Mouse (Mus musculus) urinary bladder, postnatal 36 days (tissue): ENCODE measurements around the gene C2cd2l.
"Not testable (repeated sequence)": the region's sequence is repeated elsewhere in the genome, so short reads cannot be mapped to it uniquely, and the experiment has no call there.

Source experiments
- DNase-seq, 2 experiments: peaks; one replicate each; pipeline ENCODE4 v3.0.0; 2022; ENCODE audit warnings: low spot score in 2 of 2, mixed read lengths in 1 of 2

Gene C2cd2l

DNA sequence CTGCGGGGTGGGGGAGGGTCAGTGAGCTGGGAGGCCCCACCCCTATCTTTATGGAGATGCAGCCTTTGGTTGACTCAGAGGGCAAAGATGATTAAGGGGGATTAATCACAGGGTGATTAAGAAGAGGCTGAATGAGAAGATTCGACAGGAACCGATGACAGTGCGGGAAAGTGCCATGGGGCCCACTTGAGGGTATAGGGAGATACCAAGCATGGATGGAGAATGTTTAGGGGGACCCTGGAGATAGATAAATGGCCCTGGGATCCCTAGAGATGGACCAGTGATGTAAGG lies 5.9 kb downstream of the C2cd2l start:
- DNase-seq = no peak

DNA sequence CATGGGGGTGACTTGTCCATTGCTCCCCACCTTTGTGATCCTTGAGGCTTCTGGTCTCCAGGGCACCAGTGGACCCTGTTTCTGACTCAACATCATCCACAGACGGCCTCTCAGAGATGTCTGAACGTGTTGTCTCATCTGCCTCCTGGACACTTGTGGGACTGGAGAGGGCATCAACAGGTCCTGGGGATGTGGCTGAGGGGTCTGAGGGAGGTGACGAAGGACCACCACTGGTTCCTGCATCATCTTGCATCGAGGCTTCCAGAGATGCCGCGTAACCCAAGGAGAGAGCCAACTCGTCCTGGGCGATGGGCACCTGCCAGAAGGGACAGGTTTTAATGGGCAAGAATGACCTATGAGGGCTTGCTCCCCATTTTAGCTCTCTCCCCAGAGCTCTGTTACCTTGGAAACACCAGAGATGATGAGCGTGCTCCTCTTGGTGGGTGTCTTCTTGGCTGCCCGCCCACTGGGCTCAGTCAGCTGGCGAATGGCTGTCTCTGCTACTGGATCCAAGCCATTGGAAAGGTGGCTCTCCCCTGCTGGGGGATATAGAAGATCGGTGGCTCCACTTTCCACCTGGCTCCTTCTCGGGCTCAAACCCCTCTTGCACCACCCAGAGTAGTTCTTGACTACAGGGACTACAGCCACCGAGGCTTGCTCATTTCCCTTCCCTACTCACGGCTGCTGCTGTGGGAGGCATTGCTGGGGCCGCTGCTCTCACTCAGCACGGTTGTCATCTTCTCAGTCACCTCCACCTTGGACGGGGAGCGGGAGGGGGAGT lies 6.4 kb downstream of the C2cd2l start:
- no peak for DNase-seq

DNA sequence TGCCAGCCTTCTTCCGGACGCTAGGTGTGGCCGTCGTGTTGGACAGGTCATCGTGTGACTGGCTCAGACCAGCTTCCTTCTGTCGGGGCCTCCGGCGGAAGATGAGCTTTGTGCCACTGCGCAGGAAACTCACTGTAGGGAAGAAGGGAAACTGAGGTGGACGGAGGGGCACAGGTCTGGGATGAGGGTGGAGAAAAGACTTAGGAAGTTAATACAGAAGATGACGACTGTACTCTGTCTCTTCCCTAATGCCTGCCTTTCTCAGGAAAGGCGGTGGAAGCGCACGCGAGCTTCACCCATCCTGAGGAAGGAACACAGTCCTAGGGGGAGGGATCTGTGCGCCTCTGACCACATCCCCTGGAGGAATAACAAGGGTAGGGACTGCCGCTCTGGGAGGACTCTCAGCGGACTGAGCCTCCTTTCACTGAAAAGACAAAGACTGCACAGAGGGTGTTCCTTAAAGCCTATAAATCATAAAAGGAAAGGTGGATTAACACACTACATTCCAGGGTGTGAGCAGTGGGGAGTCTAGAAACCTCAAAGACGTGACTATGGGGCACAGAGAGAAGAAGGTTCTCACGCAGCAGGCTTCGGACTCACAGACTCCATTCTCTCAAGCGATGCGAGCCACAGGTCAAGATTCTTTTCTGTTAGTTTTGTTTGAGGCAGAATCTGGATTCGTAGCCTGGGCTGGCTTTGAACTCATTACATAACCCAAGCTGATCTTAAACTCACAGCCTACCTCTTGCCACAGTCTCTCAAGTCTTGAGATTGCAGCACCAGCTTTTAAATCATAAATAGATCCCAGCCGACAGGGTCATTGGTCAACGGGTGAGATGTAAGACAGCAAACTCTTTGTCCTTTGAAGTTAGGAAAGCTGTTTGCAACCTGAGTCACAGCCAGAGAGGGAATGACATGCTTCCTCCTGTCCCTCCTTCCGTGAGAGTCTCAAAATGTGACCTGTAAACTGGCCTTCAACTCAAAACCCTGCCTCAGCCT lies 8.7 kb downstream of the C2cd2l start:
- no peak for DNase-seq

DNA sequence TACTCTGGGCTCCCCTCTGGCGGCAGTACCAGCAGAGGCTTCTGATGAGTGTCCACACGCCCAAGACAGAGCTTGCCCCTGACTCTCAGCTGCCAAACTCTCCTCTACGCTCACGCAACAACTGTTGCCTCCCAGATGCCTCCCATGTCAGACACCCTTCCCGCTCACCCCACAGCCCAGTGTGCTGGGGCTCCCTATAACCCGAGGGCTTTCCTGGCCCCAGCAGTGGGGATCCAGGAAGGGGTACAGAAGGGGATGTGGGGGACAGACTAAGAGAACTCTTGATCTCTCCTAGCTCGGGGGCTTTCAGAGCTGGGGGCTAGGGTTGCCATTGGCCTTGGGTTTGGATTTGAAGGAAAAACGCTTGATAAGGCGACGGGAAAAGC lies 9.3 kb downstream of the C2cd2l start:
- DNase-seq = no peak

DNA sequence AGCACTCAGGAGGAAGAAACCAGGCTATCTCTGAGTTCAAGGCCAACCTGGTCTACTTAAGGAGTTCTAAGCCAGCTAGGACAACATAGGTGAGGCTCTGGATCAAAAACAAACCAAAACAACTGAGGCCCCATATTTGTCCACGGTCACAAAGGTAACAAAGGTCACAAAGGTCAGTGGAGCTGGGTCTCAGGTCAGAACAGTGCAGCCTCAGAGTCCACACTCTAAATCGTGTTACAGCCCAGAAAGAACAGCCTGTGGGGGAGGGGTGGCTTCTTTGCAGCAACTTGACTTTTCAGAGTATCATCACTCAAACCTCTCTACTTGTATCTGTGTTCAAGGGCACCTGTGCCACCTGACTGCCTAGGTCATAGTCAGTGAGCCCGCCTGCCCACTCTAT lies 10.3 kb downstream of the C2cd2l start:
- no peak for DNase-seq

DNA sequence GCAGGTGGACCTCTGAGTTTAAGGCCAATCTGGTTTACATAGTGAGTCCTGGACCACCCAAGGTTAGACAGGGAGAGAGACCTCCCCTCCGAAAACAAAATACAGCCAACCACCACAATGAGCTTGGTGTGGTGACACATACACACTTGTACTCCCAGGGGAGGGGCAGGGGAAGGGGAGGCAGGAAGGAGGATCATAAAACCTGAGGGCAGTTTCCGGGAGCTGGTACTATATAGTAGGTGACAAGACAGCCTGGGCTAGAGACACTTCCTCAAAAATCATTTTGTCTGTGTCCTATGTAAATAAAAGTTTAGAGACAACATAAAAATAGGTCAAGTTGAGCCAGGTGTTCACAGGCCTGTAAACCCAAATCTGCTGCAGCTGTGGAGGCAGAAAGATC lies 12.8 kb downstream of the C2cd2l start:
- no peak for DNase-seq

DNA sequence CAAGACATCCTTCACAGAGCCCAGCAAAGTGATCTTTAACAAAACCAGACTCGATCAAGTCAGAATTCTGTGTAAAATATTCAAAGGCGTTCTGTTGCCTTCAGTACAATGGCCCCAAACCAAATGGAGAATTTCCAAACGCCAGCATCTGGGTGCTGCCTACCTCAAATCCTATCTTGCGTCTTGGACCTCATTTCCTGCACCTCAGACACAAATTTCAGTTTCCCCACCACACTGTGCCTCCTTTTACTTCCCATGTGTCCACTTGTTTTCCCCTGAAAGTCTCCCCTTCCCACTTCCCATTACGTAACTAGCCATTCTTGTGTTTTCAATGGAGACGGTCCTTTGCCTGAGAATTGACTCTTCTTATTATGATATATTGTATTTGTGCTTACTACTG lies 13.6 kb downstream of the C2cd2l start:
- no peak for DNase-seq

DNA sequence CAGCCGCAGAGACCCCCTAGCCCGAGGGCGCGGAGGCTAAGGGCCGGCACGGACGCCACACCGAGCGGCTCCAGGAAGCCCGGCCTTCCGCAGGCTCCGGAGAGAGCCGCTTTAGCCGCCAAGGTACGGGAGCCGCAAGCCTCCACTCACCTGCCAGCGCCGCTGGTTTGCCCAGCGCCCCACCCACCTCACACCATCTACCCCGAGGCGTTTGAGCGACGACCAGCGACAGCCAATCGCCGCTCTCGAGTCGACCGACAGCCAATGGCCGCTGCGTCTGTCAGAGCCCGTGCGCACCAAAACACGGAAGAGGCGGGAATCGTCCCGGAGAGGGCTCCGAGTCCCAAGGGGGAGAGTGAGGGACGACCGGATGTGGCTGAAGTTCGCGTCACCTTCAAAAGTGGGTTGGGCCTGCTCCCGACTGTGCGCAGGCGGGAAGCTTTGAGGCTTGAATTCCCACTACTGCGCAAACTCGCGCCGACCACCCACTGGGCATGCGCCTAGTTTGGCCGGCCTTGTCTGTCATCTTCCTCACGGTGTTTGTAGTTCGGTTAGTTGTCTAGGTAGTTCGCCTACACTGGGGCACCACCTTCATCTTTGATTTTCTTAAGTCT lies 14.5 kb downstream of the C2cd2l start, which contains the start of gene Hinfp:
Gene Hinfp (minus strand): TSS at position 206 of the 614 bp plus-strand sequence.
- DNase-seq = peak; percentile 97 to 98

DNA sequence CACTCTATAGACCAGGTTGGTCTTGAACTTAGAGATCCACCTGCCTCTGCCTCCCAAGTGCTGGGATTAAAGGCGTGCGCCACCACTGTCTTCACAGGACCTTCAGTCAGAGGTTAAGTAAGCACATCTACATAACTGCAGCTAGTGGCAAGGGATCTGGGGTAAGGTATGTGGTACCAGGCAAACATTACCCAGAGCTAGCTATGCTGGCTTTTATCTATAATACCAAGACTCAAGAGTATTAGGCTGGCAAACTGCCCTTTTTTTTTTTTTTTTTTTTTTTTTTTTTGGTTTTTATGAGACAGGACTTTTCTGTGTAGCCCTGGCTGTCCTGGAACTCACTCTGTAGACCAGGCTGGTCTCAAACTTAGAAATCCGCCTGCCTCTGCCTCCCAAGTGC lies 20.1 kb downstream of the C2cd2l start:
- not testable (repeated sequence) for DNase-seq

DNA sequence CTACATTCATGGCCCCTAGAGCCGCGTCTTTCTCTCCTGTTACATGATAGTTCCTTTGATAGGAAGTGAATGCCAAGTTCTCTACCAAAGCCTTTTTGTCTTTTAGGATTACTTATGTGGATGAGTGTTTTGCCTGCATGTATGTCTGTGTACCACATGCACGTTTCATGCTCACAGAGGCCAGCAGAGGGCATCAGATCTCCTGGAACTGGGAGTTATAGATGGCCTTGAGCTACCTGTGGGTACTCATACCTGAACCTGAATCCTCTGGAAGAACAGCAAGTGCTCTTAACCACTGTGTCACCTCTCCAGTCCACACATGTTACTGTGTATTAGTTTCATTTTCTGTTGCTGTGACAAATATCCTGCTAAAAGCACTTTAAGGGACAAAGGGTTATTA lies 27.6 kb downstream of the C2cd2l start:
- peak in 1 of 2 experiments; percentile 27 for DNase-seq

DNA sequence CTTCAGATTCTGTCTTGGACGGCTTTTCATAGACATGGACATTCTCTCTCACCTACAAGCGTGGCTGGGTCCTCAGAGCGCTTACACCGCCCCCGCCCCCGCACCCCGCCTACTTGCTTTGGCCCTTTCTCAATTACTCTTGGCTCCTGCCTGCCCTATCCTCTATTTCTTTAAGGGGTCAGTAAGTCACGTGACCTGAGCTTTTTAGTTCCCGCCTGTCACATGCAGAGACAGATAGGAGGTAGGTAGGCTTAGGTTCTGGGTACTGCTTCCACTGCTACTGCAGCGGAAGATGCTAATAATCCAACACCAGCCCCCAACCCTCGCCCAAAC lies 31.2 kb downstream of the C2cd2l start:
- DNase-seq = no peak

DNA sequence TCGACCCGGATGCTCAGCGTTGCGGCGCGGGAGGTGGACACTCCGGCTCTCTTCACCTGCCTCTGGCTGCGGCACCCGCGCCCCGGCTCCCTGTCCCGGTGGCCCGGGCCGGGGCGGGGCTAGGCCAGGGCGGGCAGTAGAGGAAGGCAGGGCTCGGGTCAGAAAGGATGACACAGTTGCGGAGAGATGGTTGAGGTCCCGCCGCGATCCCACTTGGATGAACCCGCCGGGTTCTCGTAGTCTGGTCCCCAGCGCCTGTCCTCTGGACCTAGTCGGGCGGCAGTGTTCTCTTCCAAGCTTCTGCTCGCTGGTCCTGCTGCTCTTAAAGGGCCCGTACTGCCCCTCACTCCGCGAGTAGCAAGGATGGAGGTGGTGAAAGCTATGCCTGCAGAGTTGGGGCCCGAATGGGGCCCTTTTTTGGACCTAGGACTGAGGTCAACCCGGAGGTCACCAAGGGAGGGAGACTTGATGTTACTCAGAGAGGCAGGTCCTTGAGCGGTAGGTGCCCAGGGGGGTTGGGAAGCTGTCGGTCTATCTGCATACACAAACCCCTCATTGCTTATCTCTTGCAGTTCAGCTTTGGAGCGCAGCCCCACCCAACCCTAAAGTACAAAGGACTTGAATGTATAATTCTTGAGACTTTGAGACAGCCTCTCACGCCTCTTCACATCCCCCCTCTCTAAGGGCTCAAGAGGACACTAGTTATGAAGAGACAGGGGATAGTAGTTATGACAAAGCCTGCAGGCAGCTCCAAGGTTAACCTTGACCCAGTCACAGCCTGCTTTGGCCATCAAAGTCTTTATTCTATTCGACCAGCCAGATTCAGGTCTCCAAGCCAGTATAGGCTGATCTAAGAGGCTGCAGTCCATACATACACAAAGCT lies 31.8 kb downstream of the C2cd2l start, which contains the start of gene Abcg4:
Gene Abcg4 (minus strand): TSS at position 540 of the 883 bp plus-strand sequence.
- no peak for DNase-seq

DNA sequence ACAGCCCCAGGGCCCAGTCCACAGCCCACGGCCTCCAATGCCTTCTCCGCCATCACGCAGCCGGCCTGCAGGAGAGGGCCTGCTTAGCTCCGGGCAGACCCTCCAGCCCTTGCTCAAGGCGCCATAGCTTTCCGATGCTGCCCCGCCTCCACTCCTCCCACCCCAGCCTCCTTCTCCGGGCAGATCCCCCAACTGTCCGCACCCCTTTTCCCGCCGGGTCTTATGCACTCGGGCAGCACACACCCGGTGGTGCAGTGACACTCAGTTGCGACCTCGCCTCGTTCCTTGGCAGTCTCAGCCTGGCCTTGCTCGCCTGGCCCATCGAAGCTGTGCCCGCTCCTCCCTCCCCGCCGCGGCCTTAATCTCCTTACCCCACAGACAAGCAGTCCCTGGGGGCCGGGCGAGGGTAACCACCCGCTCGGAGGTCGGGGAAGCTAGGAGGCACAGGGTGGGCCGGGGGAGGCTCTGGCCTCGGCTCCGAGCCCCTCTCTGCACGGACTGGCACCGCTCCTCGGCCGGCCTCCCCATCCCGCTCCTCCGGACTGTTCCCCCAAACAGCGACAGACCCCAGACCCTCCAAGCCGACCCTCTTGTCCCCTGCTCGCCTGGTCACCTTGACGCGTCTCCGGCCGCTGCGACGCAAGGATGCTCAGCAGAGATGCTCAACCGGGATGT lies 32.5 kb downstream of the C2cd2l start:
- no peak for DNase-seq

DNA sequence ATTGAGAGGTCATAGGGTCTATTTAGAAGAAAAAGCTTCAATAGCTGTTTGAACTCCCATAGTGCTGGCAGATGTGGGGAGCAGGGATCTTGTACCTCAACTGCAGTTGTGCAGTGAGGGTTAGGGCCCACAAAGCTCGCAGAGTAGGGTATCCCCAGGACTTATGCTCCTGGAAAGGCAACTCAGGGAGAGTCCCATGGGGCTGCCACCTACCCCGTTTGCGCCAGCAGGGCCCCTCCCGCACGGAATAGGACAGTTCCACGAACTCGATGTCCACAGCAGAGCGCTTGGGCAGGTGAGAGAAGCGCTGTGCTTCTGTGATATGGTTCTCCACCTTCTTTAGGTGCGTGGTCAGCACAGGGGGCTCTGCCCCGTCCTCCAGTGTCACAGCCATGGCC lies 33.1 kb downstream of the C2cd2l start:
- no peak for DNase-seq

DNA sequence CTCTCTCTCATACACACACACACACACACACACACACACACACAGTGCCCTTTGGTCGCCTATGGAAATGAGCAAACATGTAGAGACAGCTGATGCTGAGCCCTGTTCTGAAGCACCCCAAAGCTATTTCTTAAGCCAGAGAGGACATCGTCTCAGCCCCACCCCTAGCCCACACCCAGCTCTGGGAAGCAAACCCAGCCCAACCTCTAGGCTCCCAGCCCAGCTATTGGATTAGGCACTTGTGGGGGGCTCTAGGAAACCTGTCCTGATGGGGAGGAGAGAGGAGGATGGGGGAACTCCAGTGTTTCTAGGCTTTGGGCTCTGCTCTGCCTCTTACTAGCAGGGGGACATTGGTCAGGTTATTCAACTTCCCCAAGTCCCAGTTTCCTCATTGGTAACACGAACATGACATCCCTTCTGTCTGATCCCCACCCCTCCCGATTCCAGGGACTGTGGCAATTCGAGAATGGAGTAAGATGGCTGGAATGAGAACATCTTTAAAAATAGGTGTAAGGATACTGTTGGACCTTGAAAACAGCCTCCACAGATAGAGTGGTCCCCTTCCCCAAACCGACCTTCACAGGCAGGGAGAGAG lies 33.7 kb downstream of the C2cd2l start:
- DNase-seq = no peak

DNA sequence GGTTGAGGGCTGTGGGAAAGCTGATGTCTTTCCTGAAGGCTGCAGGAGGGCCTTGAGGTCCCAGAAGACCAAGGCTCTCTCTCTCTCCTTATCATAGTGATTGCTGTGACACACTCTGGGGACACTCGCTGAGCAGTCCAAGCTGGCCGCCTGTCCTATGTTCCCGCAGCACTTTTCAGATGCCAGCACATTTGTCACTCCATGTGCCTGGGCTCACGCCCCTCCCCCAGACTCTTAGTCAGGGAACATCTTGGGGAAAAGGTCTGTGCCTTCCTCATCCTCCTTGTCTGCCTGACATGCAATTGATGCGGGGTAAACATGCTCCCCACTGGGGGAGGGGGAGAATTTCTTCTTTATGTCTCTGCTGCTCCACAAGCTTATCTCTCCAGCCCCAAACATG lies 36.9 kb downstream of the C2cd2l start:
- no peak for DNase-seq

DNA sequence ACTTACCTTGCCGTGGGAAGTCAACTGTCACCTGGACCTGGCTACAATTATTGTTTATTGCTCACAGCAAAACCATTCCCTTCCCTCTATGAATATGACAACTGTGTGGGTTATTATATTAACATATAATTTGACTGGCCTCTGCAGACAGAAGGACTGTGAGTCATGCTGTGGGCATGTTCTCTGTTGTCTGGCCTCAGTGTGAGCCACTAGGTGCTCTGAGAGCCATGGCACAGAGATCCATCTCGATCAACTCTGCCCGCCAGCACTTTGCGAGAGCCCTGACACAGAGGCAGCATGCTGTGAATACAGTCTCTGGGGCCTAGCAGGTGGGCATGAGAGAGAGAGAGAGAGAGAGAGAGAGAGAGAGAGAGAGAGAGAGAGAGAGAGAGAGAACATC lies 50.1 kb downstream of the C2cd2l start:
- DNase-seq = no peak

DNA sequence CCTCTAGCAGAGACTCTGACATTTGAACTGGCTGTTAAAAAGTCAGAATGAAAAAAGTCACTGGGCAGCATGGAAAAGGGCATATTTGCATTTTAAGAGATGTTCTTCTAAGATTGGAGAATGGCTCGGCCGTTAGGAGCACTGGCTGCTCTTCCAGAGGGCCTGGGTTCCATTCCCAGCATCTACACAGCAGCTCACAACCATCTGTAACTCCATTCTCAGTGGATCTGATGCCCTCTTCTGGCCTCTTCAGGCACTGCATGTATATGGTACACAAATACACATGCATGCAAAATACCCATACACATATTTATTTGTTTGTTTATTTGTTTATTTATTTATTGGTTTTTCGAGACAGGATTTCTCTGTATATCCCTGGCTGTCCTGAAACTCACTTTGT lies 51.0 kb downstream of the C2cd2l start:
- no peak for DNase-seq

DNA sequence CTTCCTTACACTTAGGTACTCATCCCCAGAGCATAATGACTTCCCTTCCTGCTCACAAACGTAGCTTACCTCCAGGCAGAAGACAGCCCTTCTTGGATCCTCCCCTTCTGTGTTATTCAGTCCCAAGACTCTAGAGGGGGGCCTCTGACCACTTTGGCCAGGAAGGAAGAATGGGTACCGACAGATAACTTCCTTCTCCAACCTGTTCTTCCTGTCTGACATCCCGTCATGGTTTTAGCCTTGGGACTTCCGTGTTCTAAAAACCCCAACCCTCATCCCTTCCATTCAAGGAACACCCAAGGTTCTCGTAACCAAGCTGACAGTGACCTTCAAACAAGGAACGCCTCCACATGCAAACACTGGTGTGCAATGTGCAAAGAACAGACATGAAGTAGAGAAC lies 51.7 kb downstream of the C2cd2l start, which contains the start of gene Nlrx1:
Gene Nlrx1 (minus strand): TSS at position 168 of the 400 bp plus-strand sequence.
- DNase-seq = no peak

DNA sequence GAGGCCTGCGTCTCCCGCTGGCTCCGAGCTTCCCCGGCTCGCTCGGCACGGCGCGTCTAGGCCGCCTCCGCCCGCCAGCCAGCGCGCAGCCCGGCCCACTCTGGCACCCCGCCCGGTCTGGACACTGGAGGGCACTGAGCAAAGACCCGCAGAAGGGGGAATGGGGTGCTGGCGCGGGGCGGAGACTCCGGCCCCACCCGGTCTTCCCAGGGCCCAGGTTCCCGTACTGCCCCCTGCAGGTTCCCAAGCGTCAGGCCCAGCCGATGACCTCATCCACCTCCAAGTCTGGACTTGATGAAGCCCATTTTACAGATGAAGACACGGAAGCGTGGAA lies 52.1 kb downstream of the C2cd2l start:
- peak; percentile 86 to 89 for DNase-seq
